Mouse (Mus musculus): ENCODE measurements around the gene Nt5c3.

Nt5c3 gene

GRCm38 (mm10) chr6:56923726-56924707, at the start of gene Nt5c3, which contains the start of gene Vmn1r4:
Gene Nt5c3 (minus strand): TSS chr6:56923932.
Gene Vmn1r4 (plus strand): TSS chr6:56924015.
- DNase-seq = peak; percentile 97 to 98

- no peak for DNase-seq
These were observed 46.2 kb upstream of the Nt5c3 start, which contains the start of gene Vmn1r5 for GRCm38 (mm10) chr6:56969973-56970372. Gene Vmn1r5 (plus strand): TSS chr6:56970273.

- peak in 1 of 2 experiments; percentile 2 for DNase-seq
These were observed 32.7 kb upstream of the Nt5c3 start for GRCm38 (mm10) chr6:56956436-56956835.

- DNase-seq = no peak
These were observed 10.6 kb upstream of the Nt5c3 start for GRCm38 (mm10) chr6:56934366-56934765.

- DNase-seq = no peak
These were observed 8.7 kb upstream of the Nt5c3 start for GRCm38 (mm10) chr6:56932464-56932863.

GRCm38 (mm10) chr6:56931648-56932415, 8.1 kb upstream of the Nt5c3 start:
- no peak for DNase-seq

- no peak for DNase-seq
These were observed 404 bp downstream of the Nt5c3 start for GRCm38 (mm10) chr6:56923331-56923725.

GRCm38 (mm10) chr6:56920222-56921092, 3.3 kb downstream of the Nt5c3 start:
- no peak for DNase-seq

GRCm38 (mm10) chr6:56919330-56920044, 4.2 kb downstream of the Nt5c3 start:
- DNase-seq = no peak

- DNase-seq = no peak
These were observed 6.0 kb downstream of the Nt5c3 start for GRCm38 (mm10) chr6:56917578-56918368.

- no peak for DNase-seq
These were observed 7.5 kb downstream of the Nt5c3 start for GRCm38 (mm10) chr6:56916279-56916678.

- DNase-seq = no peak
These were observed 10.5 kb downstream of the Nt5c3 start for GRCm38 (mm10) chr6:56913092-56913858.

- no peak for DNase-seq
These were observed 12.8 kb downstream of the Nt5c3 start for GRCm38 (mm10) chr6:56910910-56911309.

- DNase-seq = peak; percentile 47 to 59
These were observed 14.8 kb downstream of the Nt5c3 start for GRCm38 (mm10) chr6:56908912-56909311.

GRCm38 (mm10) chr6:56908397-56908796, 15.3 kb downstream of the Nt5c3 start:
- DNase-seq = no peak

- DNase-seq = peak in 1 of 2 experiments; percentile 8
These were observed 15.8 kb downstream of the Nt5c3 start for GRCm38 (mm10) chr6:56907973-56908372.

- DNase-seq = no peak
These were observed 17.4 kb downstream of the Nt5c3 start for GRCm38 (mm10) chr6:56906121-56906846.

- no peak for DNase-seq
These were observed 18.2 kb downstream of the Nt5c3 start for GRCm38 (mm10) chr6:56905486-56905885.

GRCm38 (mm10) chr6:56904982-56905381, 18.8 kb downstream of the Nt5c3 start:
- DNase-seq = no peak
